Mouse (Mus musculus): ENCODE data around the gene Cry2.

The Cry2 gene

GRCm38 (mm10) chr2:92445890-92446289 is 12.0 kb upstream of the Cry2 start:
- no peak for DNase-seq (ENCODE audit: low spot score)

- no peak for DNase-seq (ENCODE audit: low spot score)
Observed at GRCm38 (mm10) chr2:92444376-92444775, 10.5 kb upstream of the Cry2 start.

GRCm38 (mm10) chr2:92443313-92443712 is 9.5 kb upstream of the Cry2 start:
- DNase-seq (ENCODE audit: low spot score): no peak

- peak; percentile 34 for DNase-seq (ENCODE audit: low spot score)
Observed at GRCm38 (mm10) chr2:92442419-92443001, 8.7 kb upstream of the Cry2 start.

- DNase-seq (ENCODE audit: low spot score): no peak
Observed at GRCm38 (mm10) chr2:92440432-92440831, 6.6 kb upstream of the Cry2 start.

GRCm38 (mm10) chr2:92438567-92438966 is 4.7 kb upstream of the Cry2 start:
- no peak for DNase-seq (ENCODE audit: low spot score)

- peak; percentile 67 for DNase-seq (ENCODE audit: low spot score)
Observed at GRCm38 (mm10) chr2:92437875-92438274, 4.0 kb upstream of the Cry2 start.

GRCm38 (mm10) chr2:92437366-92437765 is 3.5 kb upstream of the Cry2 start:
- no peak for DNase-seq (ENCODE audit: low spot score)

GRCm38 (mm10) chr2:92435023-92435422 is 1.2 kb upstream of the Cry2 start:
- DNase-seq (ENCODE audit: low spot score): no peak

GRCm38 (mm10) chr2:92434375-92434745 is 517 bp upstream of the Cry2 start:
- DNase-seq (ENCODE audit: low spot score): no peak

GRCm38 (mm10) chr2:92432299-92433295 is 1.2 kb downstream of the Cry2 start:
- DNase-seq (ENCODE audit: low spot score): no peak

- no peak for DNase-seq (ENCODE audit: low spot score)
Observed at GRCm38 (mm10) chr2:92431611-92432179, 2.1 kb downstream of the Cry2 start.

- DNase-seq (ENCODE audit: low spot score): no peak
Observed at GRCm38 (mm10) chr2:92430723-92431541, 2.9 kb downstream of the Cry2 start.

- DNase-seq (ENCODE audit: low spot score): no peak
Observed at GRCm38 (mm10) chr2:92430089-92430488, 3.8 kb downstream of the Cry2 start.

GRCm38 (mm10) chr2:92427882-92428281 is 6.0 kb downstream of the Cry2 start:
- no peak for DNase-seq (ENCODE audit: low spot score)

- no peak for DNase-seq (ENCODE audit: low spot score)
Observed at GRCm38 (mm10) chr2:92426426-92426825, 7.4 kb downstream of the Cry2 start.

GRCm38 (mm10) chr2:92425366-92425765 is 8.5 kb downstream of the Cry2 start:
- DNase-seq (ENCODE audit: low spot score): no peak

GRCm38 (mm10) chr2:92424462-92425308 is 9.2 kb downstream of the Cry2 start:
- DNase-seq (ENCODE audit: low spot score): no peak

- DNase-seq (ENCODE audit: low spot score): no peak
Observed at GRCm38 (mm10) chr2:92423702-92424461, 10.0 kb downstream of the Cry2 start.

GRCm38 (mm10) chr2:92423156-92423555 is 10.7 kb downstream of the Cry2 start:
- DNase-seq (ENCODE audit: low spot score): no peak
